Mouse (Mus musculus) ES-E14 (cell line): ENCODE measurements around the gene Znrf3. TPM values are rescaled to one million over a fixed set of nuclear protein-coding genes. Genes with fewer than 3 reads are reported as not detected.
"Not testable (repeated sequence)": the region's sequence is repeated elsewhere in the genome, so short reads cannot be mapped to it uniquely, and the experiment has no call there.

Experiments
- DNase-seq: peaks from one replicate; pipeline ENCODE4 v3.0.0-alpha.2; 2013; ENCODE audit warnings: low read depth, low spot score
- H3K27ac ChIP-seq: 2 replicates; pipeline ENCODE4 v1.5.1; 2012; ENCODE audit warnings: low read depth, mild to moderate bottlenecking, low read length, moderate library complexity, mixed read lengths; ENCODE audit not compliant: poor library complexity, insufficient read depth, severe bottlenecking
- H3K36me3 ChIP-seq: 2 replicates; pipeline ENCODE4 v1.6.1; 2012; ENCODE audit warnings: mild to moderate bottlenecking, low read length, moderate library complexity, mixed read lengths; ENCODE audit not compliant: control insufficient read depth, poor library complexity, insufficient read depth, severe bottlenecking
- H3K4me1 ChIP-seq, 2 experiments: fragments of 150-350 bp in 1 of 2; sonication (generic) in 1 of 2; 2 replicates each; pipeline ENCODE4 v1.6.1; 2012; ENCODE audit warnings: low read length in 2 of 2, mild to moderate bottlenecking in 1 of 2, mixed read lengths in 1 of 2; ENCODE audit not compliant: control insufficient read depth in 2 of 2, insufficient read depth in 2 of 2, poor library complexity in 1 of 2
- H3K4me3 ChIP-seq, 2 experiments: fragments of 150-350 bp in 1 of 2; sonication (generic) in 1 of 2; 2 replicates each; pipeline ENCODE4 v1.5.1; 2012; ENCODE audit warnings: low read length in 2 of 2, low read depth in 1 of 2, mild to moderate bottlenecking in 1 of 2, mixed read lengths in 1 of 2; ENCODE audit not compliant: insufficient read depth in 1 of 2, poor library complexity in 1 of 2, severe bottlenecking in 1 of 2
- H3K9ac ChIP-seq: 2 replicates; pipeline ENCODE4 v1.6.1; 2012; ENCODE audit warnings: low read depth, mild to moderate bottlenecking, low read length, mixed read lengths; ENCODE audit not compliant: poor library complexity, insufficient read depth, severe bottlenecking
- H3K9me3 ChIP-seq: fragments of 150-350 bp; sonication (generic); 2 replicates; pipeline ENCODE4 v1.6.1; 2012; ENCODE audit warnings: low read depth, mild to moderate bottlenecking, low read length; ENCODE audit not compliant: control insufficient read depth, insufficient read depth
- CHD2 ChIP-seq: IDR thresholded peaks from 2 replicates; pipeline ENCODE4 v1.6.1; 2014; ENCODE audit warnings: mild to moderate bottlenecking, low read depth, low read length, inconsistent platforms
- HCFC1 ChIP-seq: IDR thresholded peaks from 2 replicates; pipeline ENCODE4 v1.6.1; 2012; ENCODE audit warnings: low read length, inconsistent platforms, borderline replicate concordance; ENCODE audit not compliant: insufficient read depth
- MAFK ChIP-seq: IDR thresholded peaks from 2 replicates; pipeline ENCODE4 v1.6.1; 2014; ENCODE audit warnings: mild to moderate bottlenecking, low read depth, low read length, inconsistent platforms; ENCODE audit not compliant: insufficient read depth
- ZC3H11A ChIP-seq: IDR thresholded peaks from 2 replicates; pipeline ENCODE4 v1.6.1; 2012; ENCODE audit warnings: low read depth, mild to moderate bottlenecking, inconsistent platforms, low read length, borderline replicate concordance
- ZNF384 ChIP-seq: IDR thresholded peaks from 2 replicates; pipeline ENCODE4 v1.6.1; 2012; ENCODE audit warnings: low read depth, low read length, inconsistent platforms
- in situ Hi-C, 2 experiments: fragments of 600-800 bp; cut with MboI; formaldehyde crosslinking; loops; one replicate each; pipeline ENCODE4 v1.15.1; 2025; ENCODE audit warnings: low sequenced_read_pairs in 2 of 2, inconsistent platforms in 1 of 2; ENCODE audit not compliant: unreplicated experiment in 2 of 2
- total RNA-seq: library from RNA; depleted of rRNA; stranded (reverse); fragments of 300-350 nt; gene quantifications from 2 replicates; pipeline ENCODE4 v1.2.3, GENCODE M21; 2012; rRNA removed

Znrf3 gene
- total RNA-seq: 15.4 and 19.1 TPM in 2 replicates

- Histone ChIP-seq H3K9ac (peak within 1 kb of the TSS; percentile 96), H3K36me3 (no peaks in the 10 kb centered on the region), H3K9me3 (no peaks in the 10 kb centered on the region), H3K4me1 (peaks cover 0 to 4% of the 10 kb centered on the region in 2 experiments; a peak in 2 of 4 replicates), H3K27ac (no peak within 1 kb of the TSS), H3K4me3 (peak within 1 kb of the TSS; percentile 93 to 95)
- in situ Hi-C loops: no loop called here
- no peak for TF ChIP-seq MAFK
- peak; percentile 88 for DNase-seq
These were observed at the start of gene Znrf3 for GRCm38 (mm10) chr11:5444599-5445451. TSS of gene Znrf3 (minus strand) at chr11:5444847.

- H3K9me3 ChIP-seq: no peaks in the 10 kb centered on the region
- in situ Hi-C loops: no loop called here
- no peak overlapping the region; the same call in 1 of the 2 replicates for H3K27ac ChIP-seq
- no peak for DNase-seq
- TF ChIP-seq CHD2 (no peak), ZC3H11A (no peak), MAFK (no peak), ZNF384 (no peak), HCFC1 (no peak)
- H3K4me3 ChIP-seq: peak overlapping the region in 1 of 2 experiments; percentile 21; a peak in 1 of 4 replicates
- no peaks in the 10 kb centered on the region for H3K36me3 ChIP-seq
- H3K9ac ChIP-seq: no peak overlapping the region; the same call in 1 of the 2 replicates
- H3K4me1 ChIP-seq: peaks cover 4 to 18% of the 10 kb centered on the region in 2 experiments; a peak in 2 of 4 replicates
These were observed 49.2 kb upstream of the Znrf3 start for GRCm38 (mm10) chr11:5493869-5494268.

GRCm38 (mm10) chr11:5491912-5492311 is 47.3 kb upstream of the Znrf3 start:
- Histone ChIP-seq H3K9ac (no peak overlapping the region), H3K4me1 (peaks cover 3 to 15% of the 10 kb centered on the region in 2 experiments; a peak in 2 of 4 replicates), H3K27ac (no peak overlapping the region), H3K36me3 (no peaks in the 10 kb centered on the region), H3K9me3 (no peaks in the 10 kb centered on the region), H3K4me3 (no peak overlapping the region)
- TF ChIP-seq ZC3H11A (no peak), CHD2 (no peak), HCFC1 (no peak), MAFK (no peak), ZNF384 (no peak)
- no peak for DNase-seq
- in situ Hi-C loops: no loop called here

GRCm38 (mm10) chr11:5490989-5491656 is 46.5 kb upstream of the Znrf3 start:
- no peak for DNase-seq
- Histone ChIP-seq H3K9me3 (no peaks in the 10 kb centered on the region), H3K4me3 (no peak overlapping the region), H3K36me3 (no peaks in the 10 kb centered on the region), H3K4me1 (peaks cover 3 to 15% of the 10 kb centered on the region in 2 experiments; a peak in 2 of 4 replicates), H3K27ac (no peak overlapping the region), H3K9ac (no peak overlapping the region)
- no peak for TF ChIP-seq ZNF384
- in situ Hi-C loops: no loop called here

- not testable (repeated sequence) for DNase-seq, H3K9me3 ChIP-seq, H3K27ac ChIP-seq, H3K36me3 ChIP-seq
- Histone ChIP-seq H3K4me3 (peak overlapping the region; percentile 1 to 18; a peak in 2 of 4 replicates), H3K9ac (peak overlapping the region; percentile 57; the same call in 1 of the 2 replicates), H3K4me1 (peaks cover 0 to 15% of the 10 kb centered on the region in 2 experiments; a peak in 1 of 4 replicates)
- in situ Hi-C loops: loop anchor here in 1 of 2 experiments (5.0 to 10.0 kb wide), 3 partner anchors 43 to 285 kb away; no protein-coding TSS in a partner anchor
These were observed 44.8 kb upstream of the Znrf3 start for GRCm38 (mm10) chr11:5489433-5489832.
